Mouse (Mus musculus) urinary bladder, postnatal 4 days (tissue): ENCODE data around the gene Ift172.
"Not testable (repeated sequence)": the region's sequence is repeated elsewhere in the genome, so short reads cannot be mapped to it uniquely, and the experiment has no call there.

Experiments
- DNase-seq, 2 experiments: peaks; one replicate each; pipeline ENCODE4 v3.0.0; 2021 to 2022; ENCODE audit warnings: low spot score in 2 of 2

The Ift172 gene

GRCm38 (mm10) chr5:31218294-31218693 is 72.6 kb downstream of the Ift172 start:
- DNase-seq = no peak

GRCm38 (mm10) chr5:31216554-31216953 is 74.4 kb downstream of the Ift172 start:
- DNase-seq = not testable (repeated sequence)

GRCm38 (mm10) chr5:31204421-31204820 is 86.5 kb downstream of the Ift172 start:
- no peak for DNase-seq

- DNase-seq = no peak
These were observed 87.0 kb downstream of the Ift172 start for GRCm38 (mm10) chr5:31203866-31204265.
